Mouse (Mus musculus): ENCODE data around the gene Map4k4. TPM values are rescaled to one million over a fixed set of nuclear protein-coding genes. Genes with fewer than 3 reads are reported as not detected.

Gene Map4k4
- polyA plus RNA-seq, 1 experiment from 2014 or later: 49.3 TPM

- Histone ChIP-seq H3K9me3 (ENCODE audit: low read depth, low read length) (no peaks in the 10 kb centered on the region), H3K4me3 (ENCODE audit: low read depth, low read length) (no peak overlapping the region), H3K4me2 (no peak overlapping the region), H3K27ac (ENCODE audit: low read depth) (no peak overlapping the region), H3K9ac (no peak overlapping the region), H3K4me1 (ENCODE audit: insufficient read depth) (peaks cover 38% of the 10 kb centered on the region), H3K36me3 (ENCODE audit: insufficient read depth) (no peaks in the 10 kb centered on the region), H3K27me3 (ENCODE audit: insufficient read depth, low read length) (no peaks in the 10 kb centered on the region)
- 48% methylated on average over 5 of the region's 5 CpGs for WGBS
- TF ChIP-seq CTCF (IDR thresholded peaks at IDR 0.05; ENCODE audit: low read depth): no peak
- ATAC-seq (ENCODE audit: insufficient read depth) (no peak), DNase-seq (peak; percentile 46)
Measured at GRCm38 (mm10) chr1:39944306-39944971, 43.7 kb downstream of the Map4k4 start.

GRCm38 (mm10) chr1:39944972-39945323 is 44.2 kb downstream of the Map4k4 start:
- 41% methylated on average over 4 of the region's 4 CpGs for WGBS
- peaks cover 43% of the 10 kb centered on the region for H3K4me1 ChIP-seq (ENCODE audit: insufficient read depth)
- DNase-seq: no peak

GRCm38 (mm10) chr1:39946391-39946790 is 45.7 kb downstream of the Map4k4 start:
- Histone ChIP-seq H3K27me3 (ENCODE audit: insufficient read depth, low read length) (no peaks in the 10 kb centered on the region), H3K27ac (ENCODE audit: low read depth) (no peak overlapping the region), H3K9me3 (ENCODE audit: low read depth, low read length) (no peaks in the 10 kb centered on the region), H3K36me3 (ENCODE audit: insufficient read depth) (no peaks in the 10 kb centered on the region), H3K4me2 (no peak overlapping the region), H3K9ac (no peak overlapping the region), H3K4me3 (ENCODE audit: low read depth, low read length) (no peak overlapping the region), H3K4me1 (ENCODE audit: insufficient read depth) (peaks cover 43% of the 10 kb centered on the region)
- no peak for TF ChIP-seq CTCF (IDR thresholded peaks at IDR 0.05; ENCODE audit: low read depth)
- DNase-seq (no peak), ATAC-seq (ENCODE audit: insufficient read depth) (no peak)
- 53% methylated on average over 4 of the region's 4 CpGs for whole genome bisulfite sequencing

More at GRCm38 (mm10) chr1:39944972-39945323, 44.2 kb downstream of the Map4k4 start:
- H3K9me3 ChIP-seq (ENCODE audit: low read depth, low read length): no peaks in the 10 kb centered on the region
- H3K27ac ChIP-seq (ENCODE audit: low read depth): no peak overlapping the region
- H3K4me2 ChIP-seq: no peak overlapping the region
- H3K27me3 ChIP-seq (ENCODE audit: insufficient read depth, low read length): no peaks in the 10 kb centered on the region
- ATAC-seq (ENCODE audit: insufficient read depth): no peak
- no peak overlapping the region for H3K4me3 ChIP-seq (ENCODE audit: low read depth, low read length)
- H3K9ac ChIP-seq: no peak overlapping the region
- no peak for TF ChIP-seq CTCF (IDR thresholded peaks at IDR 0.05; ENCODE audit: low read depth)
- H3K36me3 ChIP-seq (ENCODE audit: insufficient read depth): no peaks in the 10 kb centered on the region

- TF ChIP-seq CTCF (IDR thresholded peaks at IDR 0.05; ENCODE audit: low read depth): no peak
- H3K27me3 ChIP-seq (ENCODE audit: insufficient read depth, low read length): no peaks in the 10 kb centered on the region
- 67% methylated on average over 6 of the region's 6 CpGs for WGBS
- ATAC-seq (ENCODE audit: insufficient read depth) (no peak), DNase-seq (no peak)
- H3K4me3 ChIP-seq (ENCODE audit: low read depth, low read length): no peak overlapping the region
- H3K27ac ChIP-seq (ENCODE audit: low read depth): no peak overlapping the region
- peaks cover 40% of the 10 kb centered on the region for H3K4me1 ChIP-seq (ENCODE audit: insufficient read depth)
- no peaks in the 10 kb centered on the region for H3K36me3 ChIP-seq (ENCODE audit: insufficient read depth)
- no peak overlapping the region for H3K4me2 ChIP-seq
- H3K9me3 ChIP-seq (ENCODE audit: low read depth, low read length): no peaks in the 10 kb centered on the region
- H3K9ac ChIP-seq: no peak overlapping the region
Measured at GRCm38 (mm10) chr1:39947179-39947578, 46.5 kb downstream of the Map4k4 start.

DNA sequence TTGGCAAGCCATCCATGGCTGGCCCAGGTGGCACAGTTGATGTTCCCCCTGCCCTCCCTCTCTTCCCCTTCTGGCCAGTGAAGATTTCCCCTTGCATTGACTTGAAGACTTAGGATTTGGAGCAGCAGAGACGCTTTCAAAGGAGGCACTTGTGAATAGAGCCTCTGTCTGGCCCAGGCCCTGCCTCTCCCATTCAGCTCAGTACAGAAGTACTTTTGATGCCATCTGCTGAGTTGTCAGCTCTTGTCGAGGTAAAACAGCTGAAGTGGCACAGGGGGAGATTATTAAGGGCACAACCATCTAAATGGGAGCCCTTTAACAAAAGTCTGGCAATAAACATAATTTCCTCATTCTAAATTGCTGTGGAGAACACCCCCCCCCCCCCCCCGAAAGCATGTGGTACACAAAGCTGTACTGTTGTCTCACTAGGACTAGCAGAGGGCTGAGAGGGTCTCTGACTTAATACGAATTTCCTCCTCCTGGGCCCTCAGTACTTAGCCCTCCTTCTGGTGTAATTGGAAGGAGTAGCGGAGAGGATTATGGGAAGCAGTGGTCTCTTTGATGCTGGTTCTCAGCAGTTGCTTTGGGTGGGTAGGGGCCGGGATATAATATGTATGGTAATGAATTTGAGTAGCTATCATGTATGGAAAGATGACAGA is 47.1 kb downstream of the Map4k4 start:
- Histone ChIP-seq H3K9ac (no peak overlapping the region), H3K27me3 (ENCODE audit: insufficient read depth, low read length) (no peaks in the 10 kb centered on the region), H3K4me2 (no peak overlapping the region), H3K36me3 (ENCODE audit: insufficient read depth) (no peaks in the 10 kb centered on the region), H3K27ac (ENCODE audit: low read depth) (peak overlapping the region; percentile 38; the same call in 1 of the 2 replicates), H3K9me3 (ENCODE audit: low read depth, low read length) (no peaks in the 10 kb centered on the region), H3K4me3 (ENCODE audit: low read depth, low read length) (no peak overlapping the region), H3K4me1 (ENCODE audit: insufficient read depth) (peaks cover 41% of the 10 kb centered on the region)
- ATAC-seq (ENCODE audit: insufficient read depth) (no peak), DNase-seq (no peak)
- no peak for TF ChIP-seq CTCF (IDR thresholded peaks at IDR 0.05; ENCODE audit: low read depth)
- 58% methylated on average over 6 of the region's 6 CpGs for WGBS

DNA sequence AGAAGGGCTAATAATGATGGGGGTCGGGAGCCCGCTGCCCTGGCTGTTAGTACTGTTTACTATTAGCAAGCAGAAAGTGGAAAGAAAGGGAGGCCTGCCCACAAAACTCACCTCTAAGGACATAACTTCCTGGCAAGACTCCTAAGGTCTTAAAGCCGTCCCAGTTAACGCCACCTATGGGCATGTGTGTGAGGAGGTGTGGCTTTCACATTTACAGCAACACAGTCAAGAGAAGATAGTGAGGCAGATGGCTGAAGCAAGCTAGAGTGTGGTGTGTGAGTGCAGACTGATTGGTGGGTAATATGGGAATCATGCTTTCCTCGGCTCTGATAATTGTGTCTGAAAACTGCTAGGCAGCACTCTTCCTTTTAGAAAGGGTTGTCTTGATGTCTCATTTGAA is 48.5 kb downstream of the Map4k4 start:
- Histone ChIP-seq H3K36me3 (ENCODE audit: insufficient read depth) (no peaks in the 10 kb centered on the region), H3K9ac (no peak overlapping the region), H3K4me3 (ENCODE audit: low read depth, low read length) (no peak overlapping the region), H3K9me3 (ENCODE audit: low read depth, low read length) (no peaks in the 10 kb centered on the region), H3K27ac (ENCODE audit: low read depth) (no peak overlapping the region), H3K4me2 (no peak overlapping the region), H3K4me1 (ENCODE audit: insufficient read depth) (peaks cover 41% of the 10 kb centered on the region), H3K27me3 (ENCODE audit: insufficient read depth, low read length) (no peaks in the 10 kb centered on the region)
- DNase-seq: no peak
- no peak for ATAC-seq (ENCODE audit: insufficient read depth)
- peak; percentile 19; the same call in 1 of the 2 replicates for TF ChIP-seq CTCF (IDR thresholded peaks at IDR 0.05; ENCODE audit: low read depth)
- 17% methylated on average over 5 of the region's 5 CpGs for WGBS

DNA sequence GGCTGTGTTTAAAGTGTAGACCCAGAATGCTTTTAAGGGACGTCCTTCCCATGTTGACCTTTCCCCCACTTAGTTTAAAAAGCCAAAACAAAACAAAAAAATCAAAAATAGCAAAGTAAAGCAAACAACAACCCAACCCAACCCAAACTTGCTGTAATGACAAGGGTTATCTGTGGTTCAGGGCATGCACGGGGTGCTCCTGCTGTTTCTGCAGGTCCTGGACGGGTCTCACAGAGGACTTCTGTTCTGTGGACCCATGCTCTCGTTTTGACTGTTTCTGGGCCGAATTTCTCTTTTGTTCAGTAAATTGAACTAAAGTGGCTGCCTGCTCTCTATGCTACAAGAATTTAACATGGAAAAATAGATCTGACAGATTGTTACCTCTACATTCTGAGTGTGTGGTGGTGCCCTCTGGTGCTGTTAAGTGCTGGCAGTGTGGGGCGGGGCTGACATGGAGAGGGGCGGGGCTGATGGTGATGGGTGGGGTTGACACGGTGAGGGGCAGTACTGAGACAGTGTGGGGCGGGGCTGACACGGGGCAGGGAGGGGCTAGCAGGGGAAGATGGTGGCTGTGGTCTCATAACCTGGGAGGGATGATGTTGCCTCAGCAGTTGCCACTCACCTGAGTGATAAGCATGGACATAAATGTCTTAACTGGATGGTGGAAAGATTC is 49.2 kb downstream of the Map4k4 start:
- DNase-seq (no peak), ATAC-seq (ENCODE audit: insufficient read depth) (peak; percentile 52; the same call in 1 of the 2 replicates)
- Histone ChIP-seq H3K36me3 (ENCODE audit: insufficient read depth) (no peaks in the 10 kb centered on the region), H3K4me2 (no peak overlapping the region), H3K4me3 (ENCODE audit: low read depth, low read length) (no peak overlapping the region), H3K9ac (no peak overlapping the region), H3K4me1 (ENCODE audit: insufficient read depth) (peaks cover 40% of the 10 kb centered on the region), H3K27me3 (ENCODE audit: insufficient read depth, low read length) (no peaks in the 10 kb centered on the region), H3K9me3 (ENCODE audit: low read depth, low read length) (no peaks in the 10 kb centered on the region), H3K27ac (ENCODE audit: low read depth) (no peak overlapping the region; the same call in 1 of the 2 replicates)
- 30% methylated on average over 10 of the region's 10 CpGs for WGBS
- no peak for TF ChIP-seq CTCF (IDR thresholded peaks at IDR 0.05; ENCODE audit: low read depth)

All from lung, embryonic 14.5 days (tissue).